8 mouse cellular contexts compared by ENCODE assay signal in the genomic region with DNA sequence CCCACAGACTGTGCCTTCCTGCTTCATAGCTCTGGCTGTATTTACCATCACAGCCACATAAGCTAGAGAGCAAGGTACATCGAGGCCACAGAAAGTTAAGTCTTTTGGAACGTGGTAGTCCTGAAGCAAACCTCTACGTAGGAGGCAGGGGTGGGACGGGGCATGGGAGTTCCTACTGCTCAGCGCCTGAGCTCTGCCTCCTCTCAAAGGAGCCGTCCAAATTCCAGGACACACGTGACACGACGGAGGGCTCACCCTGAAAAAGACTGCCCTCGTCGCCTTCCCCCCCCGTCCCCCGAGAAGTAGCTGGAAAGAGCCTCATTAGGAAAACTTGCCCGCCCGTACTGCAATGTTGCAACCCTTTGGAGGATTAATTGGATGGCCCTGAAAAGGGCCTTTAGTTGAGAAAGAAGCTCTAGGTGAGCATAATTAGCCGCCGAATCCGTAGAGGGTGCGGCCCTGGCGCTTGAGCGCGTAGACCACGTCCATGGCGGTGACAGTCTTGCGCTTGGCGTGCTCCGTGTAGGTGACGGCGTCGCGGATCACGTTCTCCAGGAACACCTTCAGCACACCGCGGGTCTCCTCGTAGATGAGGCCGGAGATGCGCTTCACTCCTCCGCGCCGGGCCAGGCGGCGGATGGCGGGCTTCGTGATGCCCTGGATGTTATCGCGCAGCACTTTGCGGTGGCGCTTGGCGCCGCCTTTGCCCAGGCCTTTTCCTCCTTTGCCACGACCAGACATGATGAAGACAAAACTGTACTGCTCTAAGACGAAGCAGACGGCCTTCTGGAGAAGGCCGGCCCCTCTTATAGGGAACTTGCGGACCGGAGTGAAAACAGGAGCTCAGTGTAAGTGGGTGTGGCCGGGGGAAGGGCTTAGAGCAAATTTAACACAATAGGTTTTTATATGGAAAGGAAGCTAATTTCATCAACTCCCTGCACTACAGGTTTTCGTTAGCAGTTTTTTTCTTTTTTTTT. TPM values are rescaled to one million over a fixed set of nuclear protein-coding genes. Genes with fewer than 3 reads are reported as not detected.
A peak's percentile ranks its signal among the peaks of the same experiment; 100 is the strongest.
DNase-seq lines count a peak whose midpoint lies in the region; ATAC-seq and TF ChIP-seq lines count a peak whose summit lies in the region.
"Not testable (repeated sequence)": the region's sequence is repeated elsewhere in the genome, so short reads cannot be mapped to it uniquely, and the experiment has no call there.

A gene (minus strand): TSS at position 779 of the 977 bp plus-strand sequence.

- peaks cover 0 to 30% of the 10 kb centered on the region in 2 experiments; a peak in 2 of 4 replicates for H3K4me1 ChIP-seq in CH12.LX (ENCODE audit: control insufficient read depth in 1 of 2, insufficient read depth in 2 of 2)
- H3K4me1 ChIP-seq in liver, embryonic 11.5 days (replicated peaks; ENCODE audit: control insufficient read depth, insufficient read depth, low read length); midbrain, embryonic 15.5 days; stomach, embryonic 15.5 days: not testable (repeated sequence)

- dilution Hi-C loops in CH12.LX (cut with MboI; ENCODE audit: extremely low pct_ligation_motif_present, extremely low pct_unique_long_range_greater_than_20kb, low sequenced_read_pairs) = not testable (repeated sequence)

- TF ChIP-seq RAD21 in CH12.LX (IDR thresholded peaks at IDR 0.05; ENCODE audit: low read depth, low read length) = not testable (repeated sequence)

- H3K27ac ChIP-seq in CH12.LX (ENCODE audit: insufficient read depth, low read depth) = peak within 1 kb of the TSS; percentile 48; the same call in 1 of the 2 replicates
- peak within 1 kb of the TSS; percentile 70; the same call in 1 of the 2 replicates for H3K27ac ChIP-seq in liver, embryonic 11.5 days (ENCODE audit: low read depth, low read length)
- peak within 1 kb of the TSS; percentile 67 for H3K27ac ChIP-seq in midbrain, embryonic 15.5 days
- not testable (repeated sequence) for H3K27ac ChIP-seq in stomach, embryonic 15.5 days

- not testable (repeated sequence) for TF ChIP-seq CTCF in CH12.LX (conservative IDR thresholded peaks at IDR 0.05 in 1 of 2, IDR thresholded peaks at IDR 0.05 in 1 of 2; ENCODE audit: low read depth in 2 of 2, low read length in 2 of 2)

- WGBS in large intestine, adult 2 months = under 1% methylated on average over 27 of the region's 58 CpGs
- 0% methylated on average over 24 of the region's 58 CpGs for WGBS in liver, embryonic 11.5 days
- WGBS in midbrain, embryonic 15.5 days = 0% methylated on average over 31 of the region's 58 CpGs
- WGBS in stomach, embryonic 15.5 days = under 1% methylated on average over 27 of the region's 58 CpGs

- not testable (repeated sequence) for H3K4me3 ChIP-seq in CH12.LX (replicated peaks in 1 of 3; ENCODE audit: low read depth in 2 of 3, low read length in 2 of 3, poor library complexity in 1 of 3); liver, embryonic 11.5 days (ENCODE audit: low read depth, low read length)
- H3K4me3 ChIP-seq in midbrain, embryonic 15.5 days = peak within 1 kb of the TSS; percentile 25
- peak within 1 kb of the TSS; percentile 18; the same call in 1 of the 2 replicates for H3K4me3 ChIP-seq in stomach, embryonic 15.5 days (replicated peaks)

- not testable (repeated sequence) for H3K4me2 ChIP-seq in CH12.LX (ENCODE audit: insufficient read depth, low read depth, poor library complexity, severe bottlenecking); liver, embryonic 11.5 days
- H3K4me2 ChIP-seq in midbrain, embryonic 15.5 days = peak within 1 kb of the TSS; percentile 43
- H3K4me2 ChIP-seq in stomach, embryonic 15.5 days = peak within 1 kb of the TSS; percentile 33; the same call in 1 of the 2 replicates

- not testable (repeated sequence) for DNase-seq in CH12.LX (ENCODE audit: extremely low read depth); large intestine, adult 2 months (ENCODE audit: low read depth, low spot score); liver, embryonic 11.5 days (ENCODE audit: low spot score)
- peak; percentile 37 for DNase-seq in cerebellum, adult 9-11 months
- peak in 1 of 2 experiments; percentile 60 for DNase-seq in frontal cortex, adult 2 months (ENCODE audit: extremely low spot score in 1 of 2, low spot score in 1 of 2)
- peak; percentile 11 for DNase-seq in heart, postnatal 4 days

- not testable (repeated sequence) for H3K9ac ChIP-seq in CH12.LX (ENCODE audit: insufficient read depth, low read depth); liver, embryonic 11.5 days (ENCODE audit: low read depth, low read length); midbrain, embryonic 15.5 days; stomach, embryonic 15.5 days

- peak; percentile 80 for ATAC-seq in liver, embryonic 11.5 days (replicated peaks; ENCODE audit: low FRiP score)
- ATAC-seq in midbrain, embryonic 15.5 days (replicated peaks) = peak; percentile 86
- ATAC-seq in stomach, embryonic 15.5 days (ENCODE audit: insufficient read depth, low FRiP score, low read depth) = peak; percentile 82

- TF ChIP-seq EP300 in CH12.LX (IDR thresholded peaks at IDR 0.05; ENCODE audit: low read length) = not testable (repeated sequence)

- in situ Hi-C loops in CH12.LX (cut with MboI; ENCODE audit: low pct_ligation_motif_present, low pct_unique_long_range_greater_than_20kb, low sequenced_read_pairs) = not testable (repeated sequence)

- not testable (repeated sequence) for H3K9me3 ChIP-seq in CH12.LX (replicated peaks; ENCODE audit: low read length); liver, embryonic 11.5 days (ENCODE audit: control insufficient read depth, low read length); midbrain, embryonic 15.5 days; stomach, embryonic 15.5 days

- not testable (repeated sequence) for H3K27me3 ChIP-seq in CH12.LX (replicated peaks); liver, embryonic 11.5 days (replicated peaks; ENCODE audit: control insufficient read depth, insufficient read depth, low read length); midbrain, embryonic 15.5 days (replicated peaks); stomach, embryonic 15.5 days (replicated peaks)

- not testable (repeated sequence) for H3K36me3 ChIP-seq in CH12.LX (replicated peaks in 1 of 2; ENCODE audit: control insufficient read depth in 1 of 2, insufficient read depth in 1 of 2, low read length in 1 of 2); liver, embryonic 11.5 days (ENCODE audit: control insufficient read depth, insufficient read depth, low read length); midbrain, embryonic 15.5 days (replicated peaks); stomach, embryonic 15.5 days

- H3K79me2 ChIP-seq in CH12.LX (replicated peaks; ENCODE audit: control insufficient read depth, extremely low read depth, insufficient read depth, poor library complexity, severe bottlenecking) = not testable (repeated sequence)

- TF ChIP-seq POLR2A in CH12.LX (IDR thresholded peaks at IDR 0.05; ENCODE audit: low read depth, low read length) = peak; percentile 48

TF ChIP-seq in CH12.LX, 34 proteins besides CTCF, POLR2A, EP300 and RAD21:
- peak; percentile 52 for TF ChIP-seq NELFE (IDR thresholded peaks at IDR 0.05; ENCODE audit: low read depth, low read length)
- peak; percentile 52; the same call in 1 of the 2 replicates for TF ChIP-seq TBP (conservative IDR thresholded peaks at IDR 0.05; ENCODE audit: low read depth, low read length)
- peak; percentile 53 for TF ChIP-seq ZMIZ1 (IDR thresholded peaks at IDR 0.05; ENCODE audit: low read depth, low read length)

RNA-seq across cellular contexts. Expression of the gene that starts here (rescaled TPM):
- 4,939 and 5,322 TPM in 2 replicates for total RNA-seq in CH12.LX (2012; rRNA removed)
- 90.5 and 152 TPM in 2 replicates for total RNA-seq in CH12.LX (2014; rRNA removed)
- polyA plus RNA-seq in CH12.LX (2012; ENCODE audit: insufficient read length, low read depth) = 6.4 TPM in 1 of 2 replicates, not detected in the other
- polyA plus RNA-seq in frontal cortex, adult 2 months (2012; rRNA removed) = 12.0 and 12.7 TPM in 2 replicates
- 10 to 100 TPM; 54.0 to 56.5 TPM for total RNA-seq in heart, postnatal 4 days (2021)
- 38.1 and 56.7 TPM in 2 replicates for polyA plus RNA-seq in large intestine, adult 2 months (2012; rRNA removed)
- 14.6 and 15.4 TPM in 2 replicates for polyA plus RNA-seq in liver, embryonic 11.5 days (2014; fragmentation: Nextera tagmentation; extraction: Ambion mirVana)
- 4.2 and 5.9 TPM in 2 replicates for polyA plus RNA-seq in midbrain, embryonic 15.5 days (2015; fragmentation: Nextera tagmentation; extraction: Ambion mirVana)
- polyA plus RNA-seq in stomach, embryonic 15.5 days (2015; fragmentation: Nextera tagmentation; extraction: Ambion mirVana) = 14.0 and 15.4 TPM in 2 replicates
